Mouse (Mus musculus) cerebellum, postnatal 10 days (tissue): ENCODE results near the gene Mvb12b.
A peak's percentile ranks its signal among the peaks of the same experiment; 100 is the strongest.

Experiments
- DNase-seq, 2 experiments: peaks; one replicate each; pipeline ENCODE4 v3.0.0; 2021; ENCODE audit warnings: mixed read lengths in 2 of 2

Gene Mvb12b

DNA sequence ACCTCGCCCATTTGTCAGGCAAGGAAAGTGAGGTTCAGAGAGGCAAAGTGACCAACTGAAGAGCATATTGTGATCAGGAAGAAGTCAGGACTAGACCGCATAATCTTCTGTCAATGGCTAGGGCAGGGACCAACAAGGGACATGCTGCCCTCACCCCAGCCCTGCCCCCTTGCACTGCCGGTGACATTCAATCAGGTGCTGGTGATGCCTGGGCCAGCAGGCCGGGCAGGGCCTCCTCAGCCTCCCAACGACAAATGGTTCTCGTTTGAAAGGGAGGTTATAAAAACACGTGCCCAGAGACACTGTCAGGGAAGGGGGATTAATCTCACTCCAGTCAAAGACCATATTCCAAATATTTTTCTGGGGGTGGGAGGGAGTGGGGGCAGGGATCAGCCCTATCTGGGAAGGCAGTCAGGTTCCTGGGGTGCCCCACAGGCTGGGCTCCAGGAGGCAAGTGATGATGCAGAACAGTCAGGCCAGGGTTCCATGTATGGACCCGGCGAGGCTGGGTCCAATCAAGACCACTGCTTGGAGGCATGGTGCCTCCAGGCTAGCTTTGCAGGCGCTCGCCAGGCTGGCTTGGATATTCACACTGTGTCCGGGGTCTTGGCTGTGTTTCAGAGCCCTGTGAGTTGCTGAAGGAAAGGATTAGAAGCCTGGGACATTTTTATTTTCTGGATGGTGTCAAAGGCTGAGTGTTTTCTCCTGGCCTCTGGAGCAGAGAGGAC lies 168.2 kb downstream of the Mvb12b start:
- DNase-seq: peak; percentile 78 to 87

DNA sequence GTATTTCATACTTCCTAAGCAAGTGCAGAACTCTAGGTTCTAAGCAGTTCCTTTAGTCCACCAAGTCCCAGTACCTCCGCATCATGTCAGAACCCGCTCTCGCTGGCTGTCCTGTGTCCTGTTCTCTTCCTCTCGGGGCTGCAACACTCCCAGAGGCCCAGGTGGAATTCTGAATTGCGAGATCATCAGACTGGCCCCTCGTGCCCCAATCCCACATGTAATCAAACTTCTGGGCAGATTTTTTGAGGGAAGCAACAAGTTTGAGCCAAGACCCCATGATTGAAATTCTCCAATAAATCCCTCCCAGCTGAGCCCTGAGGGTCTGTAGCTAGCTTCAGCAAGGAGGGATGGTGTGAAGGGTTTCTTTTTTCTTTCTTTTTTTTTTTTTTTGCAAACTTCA lies 169.2 kb downstream of the Mvb12b start:
- no peak for DNase-seq

GRCm38 (mm10) chr2:33717821-33718351 lies 169.9 kb downstream of the Mvb12b start:
- DNase-seq: peak in 1 of 2 experiments; percentile 54

- no peak for DNase-seq
Observed at GRCm38 (mm10) chr2:33717378-33717777, 170.4 kb downstream of the Mvb12b start.

GRCm38 (mm10) chr2:33716878-33717277 lies 170.9 kb downstream of the Mvb12b start:
- DNase-seq: no peak

- no peak for DNase-seq
Observed at GRCm38 (mm10) chr2:33714932-33715331, 172.8 kb downstream of the Mvb12b start.

DNA sequence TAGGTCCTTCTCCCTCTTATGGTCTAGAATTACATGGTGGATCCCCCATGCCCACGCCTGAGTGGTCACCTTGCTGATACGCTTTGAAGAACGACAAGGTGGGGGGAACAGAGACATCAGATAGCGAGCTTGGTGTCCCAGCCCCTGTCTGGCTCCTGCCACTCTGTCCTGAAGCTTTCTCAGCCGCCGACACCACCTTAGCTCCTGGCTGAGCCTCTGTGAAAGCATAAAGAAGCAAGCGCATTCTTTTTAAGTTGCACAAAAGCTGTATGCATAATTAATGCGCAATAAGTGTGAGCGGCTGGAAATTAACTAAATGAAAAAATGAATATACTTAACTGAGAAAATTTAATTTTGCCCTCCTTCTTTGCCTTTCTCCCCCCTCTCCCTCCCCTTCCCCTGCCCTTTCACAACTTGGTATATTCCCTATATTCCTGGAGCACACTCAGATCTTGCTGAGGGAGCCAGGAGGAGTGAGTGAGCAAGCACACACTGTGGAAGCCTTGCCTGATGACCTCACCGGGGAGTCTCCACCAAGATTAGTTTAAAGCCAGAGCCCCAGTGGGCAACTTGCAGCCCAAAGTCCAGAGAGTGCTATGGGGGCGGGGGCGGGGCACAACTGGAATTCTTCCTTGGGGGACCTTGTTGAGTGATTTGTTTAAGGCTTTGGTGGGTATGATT lies 174.0 kb downstream of the Mvb12b start:
- no peak for DNase-seq

- DNase-seq: no peak
Observed at GRCm38 (mm10) chr2:33712811-33713210, 174.9 kb downstream of the Mvb12b start.

GRCm38 (mm10) chr2:33708831-33709230 lies 178.9 kb downstream of the Mvb12b start:
- DNase-seq: no peak

DNA sequence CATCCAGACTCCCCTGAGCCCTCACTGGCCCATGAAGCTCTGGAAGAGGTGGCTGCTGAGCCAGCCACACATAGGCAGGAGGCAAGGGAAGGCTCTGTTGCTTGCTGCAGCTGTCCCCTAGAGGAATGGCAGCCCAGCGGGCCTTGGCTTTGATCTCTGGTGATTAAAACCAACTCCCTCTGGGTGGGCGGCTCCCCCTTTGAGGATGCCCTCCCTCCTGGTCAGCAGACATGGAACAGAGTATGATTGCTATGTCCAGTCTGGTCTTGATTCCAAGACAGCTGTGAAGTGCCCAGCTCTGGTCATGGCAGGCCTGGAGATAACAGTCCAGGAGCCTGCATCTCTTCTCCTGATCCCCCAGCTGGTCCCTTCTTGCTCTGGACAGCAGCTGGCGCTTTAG lies 179.7 kb downstream of the Mvb12b start:
- no peak for DNase-seq

DNA sequence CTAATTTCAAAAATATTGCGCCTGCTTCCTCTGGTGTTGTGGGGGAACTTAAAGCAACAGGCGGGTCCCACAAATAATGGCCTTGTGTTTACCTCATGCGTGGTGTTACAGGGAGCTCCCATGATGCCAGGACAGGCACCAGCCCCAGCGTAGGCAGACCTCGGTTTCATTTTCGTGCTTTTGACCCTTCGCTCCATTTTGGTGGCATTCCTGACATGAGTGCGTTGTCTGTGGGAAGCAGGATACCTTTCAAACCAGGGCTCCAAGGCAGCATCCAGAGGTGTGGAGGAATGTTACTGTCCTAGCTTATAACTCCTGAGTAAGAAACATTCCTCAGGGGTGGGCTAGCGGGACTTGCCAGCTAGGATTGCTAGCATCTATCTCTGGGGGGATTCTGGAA lies 181.3 kb downstream of the Mvb12b start:
- DNase-seq: no peak

- no peak for DNase-seq
Observed at GRCm38 (mm10) chr2:33705687-33706320, 181.9 kb downstream of the Mvb12b start.

GRCm38 (mm10) chr2:33703286-33703685 lies 184.5 kb downstream of the Mvb12b start:
- DNase-seq: no peak

DNA sequence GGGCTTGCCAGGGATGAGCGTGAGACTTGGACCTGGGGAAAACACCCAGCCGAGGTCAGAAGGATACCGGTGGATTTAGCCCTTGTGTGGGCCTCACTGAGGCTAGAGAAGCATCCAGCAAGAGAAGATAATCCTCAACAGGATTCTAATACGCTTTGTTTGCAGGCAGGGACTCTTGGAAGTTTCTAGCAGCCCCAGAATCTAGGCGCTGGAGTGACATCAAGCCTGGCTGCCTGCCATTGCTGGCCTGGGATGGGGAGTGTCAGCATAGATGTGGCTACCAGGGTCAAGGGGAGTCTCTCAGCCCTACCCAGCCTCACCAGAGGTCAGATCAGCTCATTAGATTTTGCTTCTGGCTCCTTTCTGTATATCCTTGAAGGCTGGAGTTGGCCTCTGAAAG lies 185.0 kb downstream of the Mvb12b start:
- DNase-seq: peak in 1 of 2 experiments; percentile 54

GRCm38 (mm10) chr2:33701446-33701815 lies 186.3 kb downstream of the Mvb12b start:
- no peak for DNase-seq

GRCm38 (mm10) chr2:33700581-33701445 lies 186.9 kb downstream of the Mvb12b start:
- peak in 1 of 2 experiments; percentile 56 for DNase-seq

- DNase-seq: no peak
Observed at GRCm38 (mm10) chr2:33698898-33699297, 188.8 kb downstream of the Mvb12b start.

GRCm38 (mm10) chr2:33696428-33696827 lies 191.3 kb downstream of the Mvb12b start:
- no peak for DNase-seq

DNA sequence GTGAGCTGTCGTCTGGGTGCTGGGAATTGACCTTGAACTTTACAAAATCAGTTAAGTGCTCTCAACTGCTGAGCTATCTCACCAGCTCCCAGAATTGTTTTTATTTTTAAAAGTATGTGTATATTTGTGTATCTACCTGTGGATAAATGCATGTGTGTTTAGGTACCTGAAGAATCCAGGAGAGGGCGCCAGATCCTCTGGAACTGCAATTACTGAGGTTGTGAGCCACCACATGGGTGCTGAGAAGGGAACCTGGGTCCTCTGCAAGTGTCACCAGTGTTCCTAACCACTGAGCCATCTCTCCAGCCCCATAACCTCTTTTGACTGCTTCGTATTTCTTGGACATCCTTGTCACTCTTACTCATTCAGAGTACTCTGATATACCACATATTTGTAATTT lies 193.8 kb downstream of the Mvb12b start:
- no peak for DNase-seq

DNA sequence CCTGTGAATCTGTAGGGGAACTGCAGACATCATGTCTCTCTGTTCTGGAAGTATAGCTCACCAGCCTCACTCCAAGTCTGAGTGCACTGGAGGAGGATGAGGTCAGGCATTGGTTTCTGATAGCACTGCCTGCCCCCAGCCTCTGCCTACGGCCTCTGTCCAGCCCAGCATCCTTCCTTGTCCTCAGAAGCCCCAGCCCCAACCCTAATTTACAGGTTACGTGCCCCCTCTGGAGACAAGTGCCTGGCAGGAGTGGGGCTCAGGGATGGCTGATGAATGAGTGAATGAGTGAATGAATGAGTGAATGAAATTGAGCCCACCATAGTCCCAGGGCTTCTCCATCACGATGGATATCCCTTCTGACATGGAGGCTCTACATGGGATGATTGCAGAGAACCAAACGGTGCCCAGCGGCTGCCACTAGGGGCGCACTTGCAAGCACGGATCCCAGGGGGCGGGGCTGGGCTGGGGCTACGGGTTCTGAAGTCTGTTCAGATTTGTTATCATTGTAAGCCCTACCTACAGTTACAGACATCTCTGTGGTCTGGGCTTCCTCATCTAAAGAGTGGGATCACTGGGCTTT lies 197.8 kb downstream of the Mvb12b start:
- DNase-seq: peak; percentile 79 to 89

DNA sequence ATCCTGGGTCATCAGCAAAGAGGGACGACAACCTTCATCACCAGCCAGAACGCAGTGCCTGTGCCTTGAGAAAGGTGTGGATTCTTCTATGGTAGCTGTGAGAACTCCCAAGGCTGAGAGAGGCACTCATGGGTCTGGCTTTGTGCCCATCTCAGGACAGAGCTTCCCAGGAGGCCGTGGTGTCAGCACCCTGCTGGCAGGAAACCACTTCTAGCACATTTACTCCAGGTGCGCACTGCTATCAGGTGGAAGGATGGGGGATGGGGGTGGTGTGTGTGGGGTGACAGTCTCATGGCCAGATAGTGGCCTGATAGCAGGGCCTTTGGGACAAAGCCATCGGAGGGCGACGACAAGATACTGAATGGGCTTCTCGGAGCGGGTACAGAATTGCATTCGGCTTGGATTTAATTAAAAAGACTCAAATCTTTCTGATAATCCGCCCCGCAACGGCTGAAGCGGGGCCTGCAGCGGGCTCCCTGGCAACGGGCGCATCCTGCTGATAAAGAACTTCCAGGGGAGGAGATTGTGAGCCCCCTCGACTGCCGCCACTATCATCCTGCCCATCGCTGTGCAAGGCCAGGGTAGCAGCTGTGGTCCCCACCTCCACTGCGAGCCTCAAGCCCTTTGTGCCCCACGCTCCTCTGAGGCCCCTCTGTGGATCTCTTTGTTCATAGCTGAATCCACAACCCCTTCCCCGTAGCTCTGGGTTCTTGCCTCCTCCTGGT lies 198.4 kb downstream of the Mvb12b start:
- DNase-seq: no peak

DNA sequence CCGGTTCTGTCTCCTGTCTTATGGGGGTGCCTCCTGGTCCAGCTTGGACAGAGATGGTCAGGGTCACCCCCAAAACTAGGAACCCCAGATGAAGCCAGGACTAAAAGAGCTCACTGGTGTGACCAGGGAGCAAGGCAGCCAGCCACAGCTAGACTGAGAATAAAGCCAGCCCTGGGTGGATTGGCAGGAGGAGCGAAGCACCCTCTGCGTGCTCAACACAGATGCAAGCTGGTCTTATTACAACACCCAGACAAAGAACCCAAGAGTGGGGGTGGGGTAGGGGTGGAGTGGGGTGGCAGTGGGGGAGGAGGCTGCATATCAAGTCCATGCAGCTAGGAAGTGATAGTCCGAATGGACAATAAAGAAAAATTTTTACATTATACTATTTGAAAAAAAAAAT lies 204.2 kb downstream of the Mvb12b start:
- DNase-seq: peak in 1 of 2 experiments; percentile 47
